Mouse (Mus musculus): ENCODE data around the gene Ntng1. TPM values are rescaled to one million over a fixed set of nuclear protein-coding genes. Genes with fewer than 3 reads are reported as not detected.

The Ntng1 gene
- total and polyA plus RNA-seq, 3 experiments = 0.06 to 0.07 TPM; not detected in 1

GRCm38 (mm10) chr3:110010441-110010840, 133.4 kb downstream of the Ntng1 start:
- WGBS = 83% methylated on average over 2 of the region's 2 CpGs
- H3K4me3 ChIP-seq = no peak overlapping the region
- intact Hi-C loops (cut with DNase I) = no loop called here

GRCm38 (mm10) chr3:110000349-110000748, 143.5 kb downstream of the Ntng1 start:
- H3K9ac ChIP-seq (ENCODE audit: low read depth, low read length) = no peak overlapping the region
- no peaks in the 10 kb centered on the region for H3K4me1 ChIP-seq (ENCODE audit: control insufficient read depth, insufficient read depth, low read length)
- WGBS = 66% methylated on average over 5 of the region's 5 CpGs
- DNase-seq = no peak
- no peak overlapping the region for H3K27ac ChIP-seq
- no peak for TF ChIP-seq EP300 (IDR thresholded peaks at IDR 0.05; ENCODE audit: insufficient read depth, low read depth, low read length)
- no peak for TF ChIP-seq POLR2A (IDR thresholded peaks at IDR 0.05; ENCODE audit: insufficient read depth, low read depth, low read length)
- no peak for TF ChIP-seq CTCF (IDR thresholded peaks at IDR 0.05)
- intact Hi-C loops (cut with DNase I) = no loop called here
- H3K4me3 ChIP-seq = no peak overlapping the region
- H3K36me3 ChIP-seq (ENCODE audit: control insufficient read depth, insufficient read depth, low read length) = no peaks in the 10 kb centered on the region
- H3K79me2 ChIP-seq (replicated peaks; ENCODE audit: control insufficient read depth, insufficient read depth, low read length) = no peaks in the 10 kb centered on the region
- no peaks in the 10 kb centered on the region for H3K27me3 ChIP-seq (ENCODE audit: control insufficient read depth, insufficient read depth, low read length)

More at GRCm38 (mm10) chr3:110010441-110010840, 133.4 kb downstream of the Ntng1 start:
- no peaks in the 10 kb centered on the region for H3K36me3 ChIP-seq (ENCODE audit: control insufficient read depth, insufficient read depth, low read length)
- no peaks in the 10 kb centered on the region for H3K4me1 ChIP-seq (ENCODE audit: control insufficient read depth, insufficient read depth, low read length)
- TF ChIP-seq POLR2A (IDR thresholded peaks at IDR 0.05; ENCODE audit: insufficient read depth, low read depth, low read length) = no peak
- no peak for TF ChIP-seq EP300 (IDR thresholded peaks at IDR 0.05; ENCODE audit: insufficient read depth, low read depth, low read length)
- no peak for TF ChIP-seq CTCF (IDR thresholded peaks at IDR 0.05)
- H3K27ac ChIP-seq = no peak overlapping the region
- no peaks in the 10 kb centered on the region for H3K79me2 ChIP-seq (replicated peaks; ENCODE audit: control insufficient read depth, insufficient read depth, low read length)
- no peaks in the 10 kb centered on the region for H3K27me3 ChIP-seq (ENCODE audit: control insufficient read depth, insufficient read depth, low read length)
- no peak for DNase-seq
- no peak overlapping the region for H3K9ac ChIP-seq (ENCODE audit: low read depth, low read length)

DNA sequence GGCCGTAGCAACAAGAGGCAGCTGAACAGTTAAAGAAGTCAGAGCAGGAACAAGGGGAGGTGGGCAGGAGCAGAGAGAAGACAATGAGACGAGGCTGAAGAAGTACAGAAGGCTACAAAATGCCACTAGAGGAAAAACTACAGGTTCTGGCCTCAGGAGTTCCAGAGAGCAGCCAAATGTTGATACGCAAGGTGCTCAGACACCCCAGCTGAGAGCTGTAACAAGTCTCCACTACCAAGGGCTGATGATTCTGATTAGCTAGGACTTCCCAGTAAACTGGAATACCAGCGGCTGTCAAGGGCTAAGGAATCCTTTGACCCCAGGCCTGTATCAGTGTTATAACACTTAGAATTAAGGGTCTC, 148.2 kb downstream of the Ntng1 start:
- WGBS = 64% methylated on average over 4 of the region's 4 CpGs
- no peak for TF ChIP-seq EP300 (IDR thresholded peaks at IDR 0.05; ENCODE audit: insufficient read depth, low read depth, low read length)
- TF ChIP-seq POLR2A (IDR thresholded peaks at IDR 0.05; ENCODE audit: insufficient read depth, low read depth, low read length) = no peak
- TF ChIP-seq CTCF (IDR thresholded peaks at IDR 0.05) = no peak
- no peaks in the 10 kb centered on the region for H3K4me1 ChIP-seq (ENCODE audit: control insufficient read depth, insufficient read depth, low read length)
- no peak overlapping the region for H3K4me3 ChIP-seq
- no peaks in the 10 kb centered on the region for H3K36me3 ChIP-seq (ENCODE audit: control insufficient read depth, insufficient read depth, low read length)
- H3K27ac ChIP-seq = no peak overlapping the region
- no peaks in the 10 kb centered on the region for H3K79me2 ChIP-seq (replicated peaks; ENCODE audit: control insufficient read depth, insufficient read depth, low read length)
- H3K9ac ChIP-seq (ENCODE audit: low read depth, low read length) = no peak overlapping the region
- DNase-seq = no peak
- no peaks in the 10 kb centered on the region for H3K27me3 ChIP-seq (ENCODE audit: control insufficient read depth, insufficient read depth, low read length)
- intact Hi-C loops (cut with DNase I) = no loop called here

DNA sequence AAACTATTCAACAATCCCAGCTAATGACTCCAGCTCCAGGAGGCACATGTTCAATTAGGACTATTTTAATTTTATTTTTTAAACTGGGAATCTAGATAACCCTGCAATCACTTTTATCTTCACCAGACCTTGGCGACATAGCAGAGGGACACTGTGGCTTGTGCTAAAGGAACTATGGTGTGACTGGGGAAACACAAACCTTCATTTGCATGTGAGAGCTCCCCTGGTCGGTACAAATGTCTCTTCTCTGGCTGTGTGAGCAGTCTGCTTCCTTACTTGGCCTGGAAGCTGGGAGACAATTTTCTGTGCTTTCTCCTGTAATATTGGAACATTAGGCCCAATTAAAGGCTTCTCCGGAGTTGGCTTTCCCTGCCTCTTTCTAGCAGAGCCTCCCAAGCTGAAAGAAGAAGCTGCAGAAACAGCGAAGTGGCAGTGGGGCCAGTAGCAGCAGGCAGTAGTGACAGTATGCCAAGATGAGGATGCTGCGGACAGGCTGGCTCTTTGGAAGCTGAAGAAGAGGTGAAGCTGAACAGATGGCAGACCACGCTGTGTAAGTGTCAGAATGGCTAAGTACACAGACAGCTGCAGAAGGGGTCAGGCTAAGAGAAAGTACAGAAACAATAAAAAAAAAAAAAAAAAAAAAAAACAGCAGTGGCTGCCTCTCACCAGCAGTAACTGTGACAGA, 148.7 kb downstream of the Ntng1 start:
- Histone ChIP-seq H3K4me3 (no peak overlapping the region), H3K27me3 (ENCODE audit: control insufficient read depth, insufficient read depth, low read length) (no peaks in the 10 kb centered on the region), H3K36me3 (ENCODE audit: control insufficient read depth, insufficient read depth, low read length) (no peaks in the 10 kb centered on the region), H3K9ac (ENCODE audit: low read depth, low read length) (no peak overlapping the region), H3K4me1 (ENCODE audit: control insufficient read depth, insufficient read depth, low read length) (no peaks in the 10 kb centered on the region), H3K27ac (no peak overlapping the region), H3K79me2 (replicated peaks; ENCODE audit: control insufficient read depth, insufficient read depth, low read length) (no peaks in the 10 kb centered on the region)
- TF ChIP-seq CTCF (IDR thresholded peaks at IDR 0.05) (no peak), POLR2A (IDR thresholded peaks at IDR 0.05; ENCODE audit: insufficient read depth, low read depth, low read length) (no peak), EP300 (IDR thresholded peaks at IDR 0.05; ENCODE audit: insufficient read depth, low read depth, low read length) (no peak)
- intact Hi-C loops (cut with DNase I) = no loop called here
- DNase-seq = no peak
- WGBS = 45% methylated on average over 6 of the region's 6 CpGs

GRCm38 (mm10) chr3:109984086-109984485, 159.7 kb downstream of the Ntng1 start:
- H3K4me1 ChIP-seq (ENCODE audit: control insufficient read depth, insufficient read depth, low read length) = no peaks in the 10 kb centered on the region
- no peaks in the 10 kb centered on the region for H3K79me2 ChIP-seq (replicated peaks; ENCODE audit: control insufficient read depth, insufficient read depth, low read length)
- WGBS = 56% methylated on average over 2 of the region's 2 CpGs
- intact Hi-C loops (cut with DNase I) = no loop called here
- H3K4me3 ChIP-seq = no peak overlapping the region
- H3K36me3 ChIP-seq (ENCODE audit: control insufficient read depth, insufficient read depth, low read length) = no peaks in the 10 kb centered on the region
- H3K27ac ChIP-seq = no peak overlapping the region
- no peak for DNase-seq
- H3K27me3 ChIP-seq (ENCODE audit: control insufficient read depth, insufficient read depth, low read length) = no peaks in the 10 kb centered on the region
- H3K9ac ChIP-seq (ENCODE audit: low read depth, low read length) = no peak overlapping the region
- no peak for TF ChIP-seq CTCF (IDR thresholded peaks at IDR 0.05)
- no peak for TF ChIP-seq EP300 (IDR thresholded peaks at IDR 0.05; ENCODE audit: insufficient read depth, low read depth, low read length)
- TF ChIP-seq POLR2A (IDR thresholded peaks at IDR 0.05; ENCODE audit: insufficient read depth, low read depth, low read length) = no peak

GRCm38 (mm10) chr3:109977614-109978013, 166.2 kb downstream of the Ntng1 start:
- no peak overlapping the region for H3K27ac ChIP-seq
- WGBS = 80% methylated on average over 2 of the region's 2 CpGs
- no peaks in the 10 kb centered on the region for H3K4me1 ChIP-seq (ENCODE audit: control insufficient read depth, insufficient read depth, low read length)
- H3K9ac ChIP-seq (ENCODE audit: low read depth, low read length) = no peak overlapping the region
- H3K79me2 ChIP-seq (replicated peaks; ENCODE audit: control insufficient read depth, insufficient read depth, low read length) = no peaks in the 10 kb centered on the region
- H3K27me3 ChIP-seq (ENCODE audit: control insufficient read depth, insufficient read depth, low read length) = no peaks in the 10 kb centered on the region
- no peaks in the 10 kb centered on the region for H3K36me3 ChIP-seq (ENCODE audit: control insufficient read depth, insufficient read depth, low read length)
- no peak for DNase-seq
- H3K4me3 ChIP-seq = no peak overlapping the region
- intact Hi-C loops (cut with DNase I) = no loop called here
- no peak for TF ChIP-seq CTCF (IDR thresholded peaks at IDR 0.05)
- no peak for TF ChIP-seq EP300 (IDR thresholded peaks at IDR 0.05; ENCODE audit: insufficient read depth, low read depth, low read length)
- no peak for TF ChIP-seq POLR2A (IDR thresholded peaks at IDR 0.05; ENCODE audit: insufficient read depth, low read depth, low read length)

All from heart, adult 2 months (tissue).